Mouse (Mus musculus) forelimb bud, embryonic 11.5 days (tissue): ENCODE data around the gene Dync2li1.

ENCODE experiments used
- DNase-seq: peaks from one replicate; pipeline ENCODE4 v3.0.0-alpha.2; 2012; ENCODE audit warnings: low read depth, low spot score

Dync2li1 gene

DNA sequence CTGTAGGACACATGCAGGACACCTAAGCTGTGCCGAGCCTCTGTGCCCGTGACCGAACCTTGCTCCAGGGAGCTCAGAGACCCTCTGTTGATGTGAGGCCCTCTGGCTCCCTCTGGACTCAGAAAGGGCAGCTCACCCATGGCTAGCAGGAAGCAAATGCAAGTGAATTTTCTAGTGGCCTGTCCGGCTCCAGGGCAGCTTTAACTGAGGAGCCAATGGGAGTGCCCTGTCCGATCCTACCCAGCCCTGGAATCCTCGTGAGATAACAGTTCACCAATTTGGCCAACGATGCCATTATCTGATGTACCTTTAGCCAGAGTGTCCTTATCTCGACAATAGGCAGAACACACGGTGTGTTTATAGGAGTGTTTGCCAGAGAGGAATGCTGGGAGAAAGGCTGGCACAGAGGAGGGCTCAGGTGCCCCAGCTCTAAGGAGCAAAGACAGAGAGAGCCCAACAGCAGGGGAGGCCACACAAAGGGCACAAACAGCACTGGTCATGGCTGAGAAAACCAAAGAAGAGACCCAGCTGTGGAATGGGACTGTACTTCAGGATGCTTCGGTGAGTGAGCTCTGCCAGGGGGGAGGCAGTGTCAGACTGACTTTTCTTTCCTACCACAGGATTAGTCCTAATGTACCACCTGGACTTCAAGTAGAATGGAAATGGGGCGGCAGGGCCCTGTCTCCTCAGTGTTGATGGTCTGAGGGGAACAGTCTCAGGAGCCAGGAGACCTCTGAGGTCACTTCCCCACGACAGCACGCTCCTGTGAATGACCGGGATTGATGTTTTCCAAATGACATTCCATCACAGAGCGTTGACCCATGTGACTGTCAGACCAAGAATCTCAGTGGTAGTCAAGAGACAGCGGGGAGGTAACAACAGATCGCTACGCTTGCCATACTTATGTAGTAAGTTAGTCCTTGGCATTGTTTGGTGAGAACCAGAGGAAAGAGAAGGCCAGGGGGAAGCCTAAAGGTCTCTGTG lies 56.7 kb downstream of the Dync2li1 start, which contains the start of gene Abcg5:
Gene Abcg5 (minus strand): TSS at position 278 of the 984 bp plus-strand sequence.
- DNase-seq, result no peak

- no peak for DNase-seq
Measured at GRCm38 (mm10) chr17:84684284-84684683, 58.0 kb downstream of the Dync2li1 start.

GRCm38 (mm10) chr17:84685286-84685685 lies 59.0 kb downstream of the Dync2li1 start:
- no peak for DNase-seq

DNA sequence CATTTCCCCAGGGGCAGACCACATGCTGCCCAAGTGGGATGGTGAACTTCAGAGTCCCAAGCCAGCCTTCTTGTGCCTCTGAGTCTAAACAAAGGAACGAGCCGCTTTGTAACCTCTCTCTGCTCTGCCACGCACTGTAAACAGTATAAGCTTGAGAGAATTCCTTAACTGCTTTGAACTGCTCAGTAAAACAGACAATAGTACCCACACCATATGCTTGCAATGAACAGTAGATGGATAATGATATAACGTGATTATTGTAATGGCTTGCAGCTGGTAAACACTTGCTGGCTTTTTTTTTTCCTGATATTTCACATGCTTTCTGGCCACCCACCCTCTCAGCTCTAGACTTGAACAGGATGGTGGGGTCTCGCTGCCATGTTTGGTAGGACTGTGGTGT lies 61.7 kb downstream of the Dync2li1 start:
- no peak for DNase-seq

- no peak for DNase-seq
Measured at GRCm38 (mm10) chr17:84688834-84689233, 62.5 kb downstream of the Dync2li1 start.

GRCm38 (mm10) chr17:84689316-84689715 lies 63.0 kb downstream of the Dync2li1 start:
- no peak for DNase-seq

- DNase-seq, result no peak
Measured at GRCm38 (mm10) chr17:84690111-84690510, 63.8 kb downstream of the Dync2li1 start.

DNA sequence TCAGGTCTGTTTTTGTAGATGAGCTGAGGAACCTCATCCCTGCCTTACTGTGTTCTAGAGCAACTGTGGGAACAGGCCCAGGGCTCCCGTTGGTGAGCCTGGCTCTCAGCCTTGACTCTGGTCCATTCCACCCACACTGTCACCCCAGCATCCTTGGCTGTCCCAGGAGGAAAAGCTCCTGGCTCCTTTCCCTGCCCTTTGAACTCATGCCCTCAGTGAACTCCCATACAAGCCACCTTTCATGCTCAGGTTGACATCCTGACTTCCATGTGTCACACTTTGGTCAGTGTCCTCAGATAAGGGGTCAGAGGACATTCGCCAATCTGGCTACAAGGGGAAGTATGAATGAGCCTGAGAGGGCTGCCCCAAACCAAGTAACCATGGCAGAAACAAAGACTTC lies 67.4 kb downstream of the Dync2li1 start:
- DNase-seq, result no peak

GRCm38 (mm10) chr17:84696537-84696936 lies 70.2 kb downstream of the Dync2li1 start:
- no peak for DNase-seq

DNA sequence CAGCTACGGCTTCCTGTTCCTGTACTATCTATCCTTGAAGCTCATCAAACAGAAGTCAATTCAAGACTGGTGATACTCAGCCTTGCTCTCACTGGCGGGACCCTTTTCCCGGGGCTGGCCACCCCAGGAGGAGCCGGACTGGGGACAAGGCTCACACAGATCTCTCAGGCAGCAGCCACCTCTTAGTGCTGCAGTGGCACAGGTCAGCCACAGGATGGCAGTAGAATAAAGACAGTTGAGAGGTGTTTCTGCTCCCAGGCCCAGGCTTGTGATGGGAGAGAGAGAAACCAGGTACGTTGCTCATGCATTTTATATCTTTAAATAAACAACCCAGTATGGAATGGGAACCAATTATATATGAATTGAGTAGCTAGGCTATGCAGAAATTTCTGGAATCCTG lies 72.4 kb downstream of the Dync2li1 start:
- DNase-seq, result peak; percentile 65
